Mouse (Mus musculus): ENCODE data around the gene Ubxn2a.

Ubxn2a gene

GRCm38 (mm10) chr12:4879048-4879447 lies 28.5 kb downstream of the Ubxn2a start:
- in situ Hi-C loops (cut with MboI): no loop called here

- in situ Hi-C loops (cut with MboI): no loop called here
These were observed 29.2 kb downstream of the Ubxn2a start for GRCm38 (mm10) chr12:4878296-4878783.

DNA sequence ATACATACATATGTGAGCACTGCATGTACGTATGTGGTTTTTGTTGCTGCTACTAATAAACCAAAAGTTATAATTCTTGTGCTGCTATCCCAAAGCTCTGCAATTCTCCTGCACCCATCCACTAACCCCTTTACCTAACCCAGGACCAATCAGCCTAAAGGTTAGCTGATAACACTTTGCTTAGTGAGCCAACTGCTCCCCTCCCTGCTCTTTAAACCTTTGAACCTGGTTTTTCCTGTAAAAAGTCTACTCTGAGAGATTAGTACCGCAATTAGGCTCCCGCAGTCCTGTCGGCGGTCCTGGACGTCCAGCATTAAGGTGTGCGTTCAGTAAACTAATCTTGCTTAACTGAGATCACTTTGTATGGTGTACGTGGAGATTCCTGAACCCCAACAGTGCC lies 31.9 kb downstream of the Ubxn2a start:
- in situ Hi-C loops (cut with MboI): no loop called here

- in situ Hi-C loops (cut with MboI): no loop called here
These were observed 33.2 kb downstream of the Ubxn2a start, which contains the start of gene Mfsd2b for GRCm38 (mm10) chr12:4874161-4874927. Mfsd2b (minus strand) TSS chr12:4874359.

DNA sequence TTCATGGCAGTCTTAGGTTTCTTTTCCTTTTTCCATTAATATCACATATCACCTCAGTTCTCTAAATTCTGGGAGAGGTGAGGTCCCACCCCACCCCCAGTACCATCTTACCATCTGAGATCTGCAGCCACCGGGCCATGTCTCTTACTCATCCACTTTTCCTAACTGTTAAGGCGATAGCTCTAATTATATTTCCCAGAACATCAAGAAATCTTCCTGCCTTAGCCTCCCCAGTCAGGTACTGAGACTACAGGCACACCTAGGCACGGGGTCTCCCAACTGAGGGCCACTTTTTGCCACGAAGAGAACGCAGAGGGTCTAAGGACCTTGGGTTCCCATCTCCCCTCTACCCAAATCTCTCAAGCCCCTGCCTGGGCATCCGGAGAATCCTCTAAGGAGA lies 34.0 kb downstream of the Ubxn2a start:
- in situ Hi-C loops (cut with MboI): no loop called here

GRCm38 (mm10) chr12:4872983-4873477 lies 34.5 kb downstream of the Ubxn2a start:
- in situ Hi-C loops (cut with MboI): no loop called here

- in situ Hi-C loops (cut with MboI): no loop called here
These were observed 35.2 kb downstream of the Ubxn2a start for GRCm38 (mm10) chr12:4872273-4872672.

DNA sequence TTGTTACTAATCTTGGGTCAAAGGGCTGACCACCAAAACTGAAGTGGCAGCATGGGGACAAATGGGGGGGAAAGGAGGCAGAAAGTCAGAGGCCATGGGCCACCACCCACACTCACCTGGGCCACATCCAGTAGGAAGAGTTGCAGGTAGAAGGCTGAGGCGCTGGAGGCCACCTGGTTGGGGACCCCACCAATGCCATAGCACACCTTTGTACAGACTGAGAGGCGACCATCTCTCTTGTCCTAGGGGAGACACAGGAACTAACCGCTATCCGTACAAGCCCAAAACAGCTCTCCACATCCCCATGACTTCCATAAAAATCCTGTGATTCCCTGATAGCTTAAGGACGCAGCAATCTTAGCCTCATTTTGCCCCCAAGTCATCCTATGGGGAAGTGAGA lies 36.2 kb downstream of the Ubxn2a start:
- in situ Hi-C loops (cut with MboI): no loop called here

DNA sequence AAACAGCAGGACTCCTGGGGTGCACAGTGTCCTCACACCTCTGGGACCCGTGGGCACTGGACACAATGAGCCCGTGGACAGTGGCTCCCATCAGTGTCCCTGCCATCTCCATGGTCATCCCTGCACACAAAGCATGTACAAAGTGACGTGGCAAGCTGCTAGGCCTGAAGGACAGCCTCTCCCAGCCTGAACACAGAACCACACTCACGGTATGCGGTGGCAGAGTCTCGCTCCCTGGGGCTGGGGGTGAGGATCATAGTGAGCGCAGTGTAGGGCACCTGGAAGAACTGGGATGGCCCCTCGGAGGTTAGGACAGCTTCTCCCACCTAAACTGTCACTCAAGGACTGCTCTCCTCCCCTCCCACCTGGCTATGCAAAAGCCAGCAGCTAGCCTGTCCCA lies 38.6 kb downstream of the Ubxn2a start:
- in situ Hi-C loops (cut with MboI): no loop called here

GRCm38 (mm10) chr12:4864338-4864690 lies 43.2 kb downstream of the Ubxn2a start:
- in situ Hi-C loops (cut with MboI): no loop called here

GRCm38 (mm10) chr12:4863654-4864337 lies 43.7 kb downstream of the Ubxn2a start:
- in situ Hi-C loops (cut with MboI): no loop called here

GRCm38 (mm10) chr12:4862672-4863071 lies 44.8 kb downstream of the Ubxn2a start:
- in situ Hi-C loops (cut with MboI): no loop called here

DNA sequence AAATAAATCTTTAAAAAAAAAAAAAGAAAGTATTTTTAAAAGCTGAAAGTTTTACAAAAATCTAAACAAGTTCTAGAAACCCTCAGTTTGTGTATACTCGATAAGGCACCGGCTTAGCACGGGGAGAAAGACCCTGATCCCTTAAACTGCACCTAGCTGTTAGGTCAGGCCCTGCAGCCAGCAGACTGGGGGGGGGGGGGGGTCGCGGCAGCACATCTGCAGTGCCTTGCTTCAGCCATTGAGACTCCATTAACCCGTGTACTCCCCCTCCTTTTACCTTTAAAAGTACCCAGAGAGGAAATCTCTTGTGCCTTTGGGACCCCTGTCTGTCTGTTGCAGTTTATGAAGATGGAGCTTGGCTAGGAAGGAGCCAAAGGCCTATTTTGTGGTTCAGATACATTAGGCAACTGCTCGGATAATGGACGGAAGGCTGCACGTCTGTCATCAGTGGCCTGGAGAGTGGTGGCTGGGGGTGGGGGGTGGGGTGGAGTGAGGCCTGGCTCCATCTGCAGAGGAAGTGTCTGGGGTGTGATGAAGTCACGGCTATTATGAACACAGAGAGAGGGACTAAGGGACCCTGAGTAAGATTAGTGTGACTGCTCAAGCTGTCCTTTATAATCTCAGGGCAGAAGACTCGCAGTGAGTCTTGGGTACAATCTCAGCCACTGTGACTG lies 48.1 kb downstream of the Ubxn2a start:
- in situ Hi-C loops (cut with MboI): no loop called here

- in situ Hi-C loops (cut with MboI): no loop called here
These were observed 50.7 kb downstream of the Ubxn2a start for GRCm38 (mm10) chr12:4856834-4857233.

DNA sequence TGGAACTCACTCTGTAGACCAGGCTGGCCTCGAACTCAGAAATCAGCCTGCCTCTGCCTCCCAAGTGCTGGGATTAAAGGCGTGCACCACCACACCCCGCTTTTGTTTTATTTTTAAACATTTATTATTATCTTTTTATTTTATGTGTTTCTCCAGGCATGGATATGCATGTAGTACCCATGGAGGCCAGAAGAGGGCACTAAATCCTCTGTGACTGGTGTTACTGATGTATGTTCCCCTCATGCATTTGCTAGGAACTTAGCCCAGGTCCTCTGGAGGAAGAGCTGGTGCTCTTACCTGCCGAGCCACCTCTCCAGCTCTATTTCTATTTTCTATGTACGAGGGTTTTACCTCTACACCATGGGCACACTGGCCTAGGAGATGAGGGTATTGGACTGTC lies 51.3 kb downstream of the Ubxn2a start:
- in situ Hi-C loops (cut with MboI): no loop called here

- in situ Hi-C loops (cut with MboI): no loop called here
These were observed 63.8 kb downstream of the Ubxn2a start for GRCm38 (mm10) chr12:4843741-4844140.

- in situ Hi-C loops (cut with MboI): no loop called here
These were observed 64.5 kb downstream of the Ubxn2a start, which contains the start of gene Wdcp for GRCm38 (mm10) chr12:4842890-4843597. Wdcp (plus strand) TSS chr12:4843303.

DNA sequence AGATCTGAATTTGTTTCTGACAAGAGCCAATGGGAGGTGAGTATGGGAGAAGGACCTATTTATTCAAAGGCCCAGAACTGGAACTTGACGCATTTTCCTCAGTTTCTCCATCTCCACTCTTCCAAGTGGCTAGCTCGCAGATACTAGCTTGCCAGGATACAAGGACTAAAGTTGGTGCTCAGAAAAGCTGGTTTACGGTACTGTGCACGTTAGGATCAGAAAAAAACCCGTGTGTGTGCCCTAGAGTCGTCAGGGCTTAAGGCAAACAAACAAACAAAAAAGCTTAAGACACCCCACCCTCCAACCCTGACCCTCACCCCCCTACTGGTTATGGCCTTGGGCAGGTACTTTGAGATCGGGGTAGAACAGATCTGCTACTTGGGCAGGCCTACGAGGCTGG lies 65.0 kb downstream of the Ubxn2a start:
- in situ Hi-C loops (cut with MboI): no loop called here

GRCm38 (mm10) chr12:4841392-4841887 lies 66.1 kb downstream of the Ubxn2a start, which contains the start of gene Fkbp1b:
Fkbp1b (minus strand) TSS chr12:4841591.
- in situ Hi-C loops (cut with MboI): no loop called here

DNA sequence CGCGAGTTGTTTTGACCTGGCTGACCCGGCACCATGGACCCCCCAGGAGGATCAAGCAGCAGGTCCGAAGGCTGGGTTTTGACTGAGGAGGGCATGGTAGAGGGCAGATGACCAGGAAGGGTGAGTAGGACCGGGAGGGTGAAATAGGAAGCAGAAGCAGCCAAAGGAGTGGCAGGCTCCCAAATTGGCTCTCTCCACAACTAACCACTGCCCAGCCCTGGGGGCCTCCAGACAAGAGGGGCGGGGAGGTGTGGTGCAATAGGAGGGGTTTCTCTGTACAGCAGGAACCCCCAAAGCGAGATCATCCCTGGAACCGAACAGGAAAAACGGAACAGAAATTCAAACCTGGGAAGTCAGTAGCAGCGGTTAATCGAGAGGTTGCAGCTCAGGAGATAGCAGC lies 66.8 kb downstream of the Ubxn2a start:
- in situ Hi-C loops (cut with MboI): no loop called here

DNA sequence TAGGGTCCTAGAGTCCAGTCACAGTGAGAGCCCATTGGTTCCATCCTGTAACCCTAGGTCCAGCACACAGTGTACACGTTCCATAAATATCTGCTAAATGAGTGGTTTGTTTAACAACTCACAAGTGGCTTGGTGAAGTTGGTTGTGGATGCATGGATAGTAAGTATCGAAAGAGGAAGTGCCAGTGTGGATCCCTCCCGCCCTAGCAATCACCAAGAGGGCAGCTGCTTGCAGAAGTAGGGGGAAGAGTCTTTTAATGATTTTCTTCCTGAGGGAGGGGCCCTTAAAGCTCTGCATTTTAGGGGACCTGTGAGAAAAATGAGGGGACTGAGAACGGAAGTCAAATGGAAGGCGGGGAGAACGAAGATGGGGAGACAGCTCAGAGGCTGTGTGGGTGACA lies 67.5 kb downstream of the Ubxn2a start:
- in situ Hi-C loops (cut with MboI): no loop called here

- in situ Hi-C loops (cut with MboI): no loop called here
These were observed 70.5 kb downstream of the Ubxn2a start for GRCm38 (mm10) chr12:4836959-4837358.

All from mature B cell (primary cell).